Comparison of ENCODE assay signal across 8 mouse cellular contexts in genomic region chr7:27978683-27979528, GRCm38 (mm10). TPM values are rescaled to one million over a fixed set of nuclear protein-coding genes. Genes with fewer than 3 reads are reported as not detected.
DNase-seq lines count a peak whose midpoint lies in the region; ATAC-seq lines count a peak whose summit lies in the region.

Gene Zfp780b (minus strand): TSS chr7:27979171.

- WGBS in hindbrain, embryonic 12.5 days = under 1% methylated on average over 29 of the region's 29 CpGs

- peak within 1 kb of the TSS; percentile 73 for H3K27ac ChIP-seq in hindbrain, embryonic 12.5 days

- H3K36me3 ChIP-seq in hindbrain, embryonic 12.5 days = peaks cover 14% of the 10 kb centered on the region; the same call in 1 of the 2 replicates

- H3K27me3 ChIP-seq in hindbrain, embryonic 12.5 days = no peaks in the 10 kb centered on the region

- peak; percentile 85 for ATAC-seq in hindbrain, embryonic 12.5 days (ENCODE audit: low FRiP score)

- peak within 1 kb of the TSS; percentile 85 for H3K4me2 ChIP-seq in hindbrain, embryonic 12.5 days (replicated peaks)

- peak within 1 kb of the TSS; percentile 76 for H3K4me3 ChIP-seq in hindbrain, embryonic 12.5 days

- peak within 1 kb of the TSS; percentile 91 for H3K9ac ChIP-seq in hindbrain, embryonic 12.5 days

- H3K4me1 ChIP-seq in hindbrain, embryonic 12.5 days = peaks cover 11% of the 10 kb centered on the region

- peaks cover 18% of the 10 kb centered on the region for H3K9me3 ChIP-seq in hindbrain, embryonic 12.5 days (replicated peaks)

- DNase-seq in NIH3T3 (ENCODE audit: low read depth) = peak; percentile 85
- peak; percentile 84 to 85 for DNase-seq in cerebellum, postnatal 10 days
- DNase-seq in frontal cortex, postnatal 10 days (ENCODE audit: low spot score in 2 of 2) = peak; percentile 33 to 65
- DNase-seq in layer of hippocampus, postnatal 14 days (ENCODE audit: low spot score in 2 of 2) = peak; percentile 71 to 74
- DNase-seq in lung, postnatal 14 days = peak; percentile 73
- DNase-seq in retina, adult 2 months (ENCODE audit: low read depth, low spot score) = peak; percentile 69
- peak; percentile 70 to 72 for DNase-seq in thymus, postnatal 36 days

RNA-seq across cellular contexts. Expression of gene Zfp780b, which starts in this region (rescaled TPM):
- polyA plus RNA-seq in hindbrain, embryonic 12.5 days (2016; fragmentation: Nextera tagmentation; extraction: Ambion mirVana) = 25.8 and 27.2 TPM in 2 replicates
- 10 to 100 TPM; 20.5 to 21.0 TPM for total RNA-seq in layer of hippocampus, postnatal 14 days (2021)

Comparison
In these comparisons a context has a peak if more than half of its experiments do, and no peak if none do; other contexts are left out.
1. Peak in every context shown above with its lines: DNase-seq, ATAC-seq, H3K4me3 ChIP-seq and H3K27ac ChIP-seq.